Mouse (Mus musculus): Measurements from ENCODE around the gene Aldh3b2.

The Aldh3b2 gene

GRCm38 (mm10) chr19:3990804-3991203 lies 18.7 kb downstream of the Aldh3b2 start:
- no peak for DNase-seq

DNA sequence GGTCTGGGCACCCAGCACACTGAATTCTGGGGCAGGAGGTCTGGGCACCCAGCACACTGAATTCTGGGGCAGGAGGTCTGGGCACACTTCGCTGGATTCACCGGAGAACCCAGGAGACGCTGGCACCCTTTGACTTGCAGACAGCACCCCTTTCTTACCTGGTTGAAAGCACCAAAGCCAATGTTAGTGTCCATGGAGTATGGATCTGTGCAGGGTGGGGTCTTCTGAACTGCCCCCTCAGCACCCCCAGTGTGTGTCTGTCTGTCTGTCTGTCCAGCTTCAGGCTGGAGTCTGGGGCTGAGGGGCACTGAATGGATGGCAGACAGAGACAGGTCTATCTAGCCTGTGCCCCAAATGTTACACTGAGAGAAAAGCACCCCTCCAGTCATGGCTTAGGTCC lies 19.4 kb downstream of the Aldh3b2 start:
- no peak for DNase-seq

GRCm38 (mm10) chr19:3991966-3992365 lies 19.8 kb downstream of the Aldh3b2 start:
- no peak for DNase-seq

DNA sequence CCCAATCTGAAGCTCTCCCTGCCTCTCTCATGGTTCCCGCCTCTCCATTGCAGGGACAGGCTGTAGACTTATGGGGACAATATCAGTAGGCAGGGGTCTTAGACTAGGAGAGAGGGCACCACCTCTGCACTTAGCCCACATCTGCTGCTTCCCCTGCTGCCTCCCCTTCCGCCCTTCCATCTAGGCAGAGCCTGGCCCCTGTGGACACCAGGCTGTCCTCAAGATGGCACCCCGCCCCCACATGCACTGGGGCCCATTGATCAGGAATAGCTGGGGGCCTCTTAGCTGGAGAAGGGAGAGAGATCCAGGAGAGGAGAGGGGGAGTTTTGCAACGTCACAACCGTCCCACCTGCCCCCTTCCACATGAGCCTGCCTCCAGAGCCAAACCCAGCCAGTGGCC lies 20.3 kb downstream of the Aldh3b2 start, which contains the start of gene Tbx10:
TSS of gene Tbx10 (plus strand) at position 337 of the 400 bp plus-strand sequence.
- DNase-seq: no peak

- no peak for DNase-seq
These were observed 22.8 kb downstream of the Aldh3b2 start for GRCm38 (mm10) chr19:3994932-3995331.

- no peak for DNase-seq
These were observed 23.4 kb downstream of the Aldh3b2 start for GRCm38 (mm10) chr19:3995505-3995904.

DNA sequence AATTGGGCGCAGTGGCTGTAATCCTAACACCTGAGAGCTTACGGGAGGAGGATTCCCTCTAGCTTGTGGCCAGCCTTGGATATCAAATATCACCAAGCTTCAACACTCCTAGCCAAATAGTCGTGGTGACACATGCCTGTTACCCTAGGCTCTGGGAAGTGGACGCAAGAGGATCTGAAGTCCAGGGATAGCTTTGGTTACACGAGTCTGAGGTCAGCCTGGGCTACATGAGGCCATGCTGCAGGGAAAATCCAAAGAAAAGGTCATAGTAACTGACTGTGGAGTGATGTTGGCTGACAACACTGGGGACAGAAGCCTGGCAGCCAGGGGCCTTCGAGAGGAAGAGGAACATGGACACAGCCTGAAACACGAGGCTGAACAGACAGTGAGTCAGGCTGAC lies 24.0 kb downstream of the Aldh3b2 start:
- no peak for DNase-seq

- DNase-seq: no peak
These were observed 24.6 kb downstream of the Aldh3b2 start for GRCm38 (mm10) chr19:3996747-3997146.

DNA sequence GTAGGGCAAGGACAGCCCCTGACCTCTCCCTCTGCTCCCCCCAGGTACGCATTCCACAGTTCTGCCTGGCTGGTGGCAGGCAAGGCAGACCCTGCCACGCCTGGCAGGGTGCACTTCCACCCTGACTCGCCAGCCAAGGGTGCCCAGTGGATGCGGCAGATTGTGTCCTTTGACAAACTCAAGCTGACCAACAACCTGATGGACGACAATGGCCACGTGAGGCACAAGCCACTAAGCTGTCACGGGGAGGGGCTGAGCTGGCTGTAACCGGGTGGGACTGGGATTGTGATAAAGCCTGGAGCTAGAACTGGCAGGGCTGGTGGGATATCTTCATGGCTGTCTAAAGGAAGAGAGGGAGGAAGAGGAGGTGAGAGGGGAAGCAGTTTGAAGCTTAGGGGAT lies 25.1 kb downstream of the Aldh3b2 start:
- no peak for DNase-seq

DNA sequence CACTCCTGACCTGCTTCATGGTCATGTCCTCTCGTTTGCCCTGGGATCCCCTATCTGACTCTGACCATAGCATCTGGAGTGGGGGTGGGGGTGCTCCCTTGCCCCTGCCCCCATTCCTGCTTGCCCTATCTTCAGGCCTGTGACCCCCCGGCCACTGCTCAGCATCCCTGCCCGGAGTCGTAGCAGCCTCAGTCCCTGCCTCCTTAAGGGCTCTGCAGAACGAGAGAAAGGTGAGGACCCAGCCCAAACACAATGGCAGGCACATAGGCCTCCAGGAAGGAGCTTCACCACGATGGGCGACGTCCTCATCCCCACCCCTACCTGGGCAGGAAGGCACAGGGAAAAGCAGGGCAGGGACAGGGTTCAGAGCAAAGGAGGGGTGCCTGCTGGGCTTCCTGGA lies 26.2 kb downstream of the Aldh3b2 start:
- DNase-seq: peak; percentile 35

- peak; percentile 54 for DNase-seq
These were observed 27.1 kb downstream of the Aldh3b2 start for GRCm38 (mm10) chr19:3999121-3999730.

GRCm38 (mm10) chr19:4000119-4000900 lies 28.2 kb downstream of the Aldh3b2 start, which contains the start of the genes Nudt8 and Gm49405:
Nudt8 (plus strand) TSS chr19:4000580.
Gm49405 (plus strand) TSS chr19:4000626.
- peak; percentile 99 for DNase-seq

DNA sequence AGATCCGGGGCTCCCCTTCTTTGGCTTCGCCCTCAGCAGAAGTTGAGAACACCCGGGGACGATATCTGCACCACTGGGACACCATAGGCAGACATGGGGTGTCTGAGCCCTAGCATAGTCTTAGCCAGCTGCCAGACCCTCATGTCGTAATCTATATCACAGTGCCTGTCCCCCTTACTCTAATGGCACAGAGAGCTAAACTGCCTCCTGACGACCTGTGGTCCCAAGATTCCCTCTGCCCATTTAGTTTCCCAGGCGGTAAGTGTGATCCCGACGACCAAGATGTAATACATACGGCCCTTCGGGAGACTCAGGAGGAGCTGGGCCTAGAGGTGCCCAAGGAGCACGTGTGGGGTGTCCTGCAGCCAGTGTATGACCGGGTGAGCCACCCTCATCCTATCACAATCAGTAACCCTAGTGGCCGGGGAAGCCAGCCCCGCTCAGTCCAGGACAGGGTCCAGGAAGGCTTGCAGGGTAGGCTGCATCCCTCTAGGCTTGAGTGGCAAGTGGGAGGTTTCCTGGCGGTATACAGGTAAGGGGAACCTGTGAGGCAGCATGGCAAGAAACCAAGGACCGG lies 28.9 kb downstream of the Aldh3b2 start:
- DNase-seq: peak; percentile 56

- DNase-seq: no peak
These were observed 29.6 kb downstream of the Aldh3b2 start for GRCm38 (mm10) chr19:4001752-4002151.

DNA sequence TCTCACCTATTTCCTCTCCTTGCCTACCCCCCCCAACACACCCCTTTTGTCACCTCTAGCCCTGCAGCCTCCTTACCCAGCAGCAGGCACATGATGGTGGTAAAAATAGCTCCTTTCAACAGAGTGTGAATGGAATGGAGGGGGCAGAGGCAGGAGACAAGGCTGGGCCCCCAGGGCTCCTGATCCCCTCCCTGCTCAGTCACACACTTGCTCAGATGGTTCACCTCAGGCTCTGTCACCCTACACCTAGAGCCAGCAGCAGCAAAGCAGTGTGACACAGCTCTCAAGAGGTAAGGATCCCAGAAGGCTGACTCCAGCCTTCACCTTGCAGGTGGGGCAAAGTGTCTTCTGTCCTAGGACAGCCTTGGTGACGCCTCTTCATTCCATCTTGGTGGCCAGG lies 31.0 kb downstream of the Aldh3b2 start, which contains the start of gene Doc2g:
TSS of gene Doc2g (plus strand) at position 202 of the 400 bp plus-strand sequence.
- no peak for DNase-seq

GRCm38 (mm10) chr19:4003641-4004040 lies 31.5 kb downstream of the Aldh3b2 start:
- DNase-seq: no peak

GRCm38 (mm10) chr19:4004331-4004730 lies 32.2 kb downstream of the Aldh3b2 start:
- DNase-seq: peak; percentile 36

GRCm38 (mm10) chr19:4005091-4005490 lies 33.0 kb downstream of the Aldh3b2 start:
- no peak for DNase-seq

- no peak for DNase-seq
These were observed 33.8 kb downstream of the Aldh3b2 start for GRCm38 (mm10) chr19:4005971-4006370.

DNA sequence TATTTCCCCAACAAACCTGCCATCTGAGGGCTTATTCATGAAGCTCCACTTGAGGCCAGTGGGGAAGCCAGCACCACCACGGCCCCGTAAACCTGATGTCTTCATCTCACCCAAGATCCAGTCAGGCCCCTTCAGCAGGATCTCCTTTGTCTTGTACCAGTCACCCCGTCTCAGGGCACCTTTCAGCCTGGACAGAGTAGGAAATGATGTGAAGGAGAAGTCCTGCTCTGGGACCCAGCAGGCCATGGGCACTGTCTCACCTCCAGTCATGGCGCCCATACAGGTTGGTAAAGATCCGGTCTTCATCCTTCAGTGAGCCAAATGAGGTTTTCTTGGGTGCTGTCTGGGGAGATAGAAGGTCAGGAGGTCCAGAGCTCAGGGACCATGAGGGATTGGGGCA lies 39.0 kb downstream of the Aldh3b2 start:
- peak; percentile 30 for DNase-seq

DNA sequence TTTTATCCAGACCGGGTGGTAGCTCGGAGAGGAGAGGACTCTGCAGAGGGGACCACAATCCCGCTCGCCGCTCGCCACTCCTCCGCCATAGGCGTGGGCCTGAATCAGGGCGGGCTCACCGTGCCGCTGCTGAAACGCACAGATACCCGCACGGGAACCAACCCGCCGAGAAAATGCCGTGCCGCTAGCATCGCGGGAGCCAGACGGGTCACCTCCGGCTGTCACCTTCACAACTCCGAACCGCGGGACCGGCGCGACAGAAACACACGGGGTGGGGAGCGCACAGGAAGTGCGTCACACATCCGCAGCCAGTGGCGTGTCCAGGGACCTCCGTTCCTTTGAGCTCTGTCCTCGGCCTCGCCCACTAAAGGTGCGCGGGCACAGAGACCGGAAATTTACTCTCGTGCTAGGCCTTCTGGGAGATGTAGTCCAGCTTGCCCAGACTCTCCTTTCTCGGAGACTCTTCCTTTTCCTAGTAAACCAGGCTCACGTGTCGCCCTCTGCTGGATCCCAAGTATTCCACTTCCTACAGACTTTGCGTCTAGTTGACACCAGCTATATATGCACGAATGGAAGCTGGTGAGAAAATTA lies 40.4 kb downstream of the Aldh3b2 start, which contains the start of gene Ndufv1:
TSS of gene Ndufv1 (minus strand) at position 375 of the 591 bp plus-strand sequence.
- peak; percentile 99 for DNase-seq

- DNase-seq: no peak
These were observed 40.9 kb downstream of the Aldh3b2 start for GRCm38 (mm10) chr19:4013066-4013465.

DNA sequence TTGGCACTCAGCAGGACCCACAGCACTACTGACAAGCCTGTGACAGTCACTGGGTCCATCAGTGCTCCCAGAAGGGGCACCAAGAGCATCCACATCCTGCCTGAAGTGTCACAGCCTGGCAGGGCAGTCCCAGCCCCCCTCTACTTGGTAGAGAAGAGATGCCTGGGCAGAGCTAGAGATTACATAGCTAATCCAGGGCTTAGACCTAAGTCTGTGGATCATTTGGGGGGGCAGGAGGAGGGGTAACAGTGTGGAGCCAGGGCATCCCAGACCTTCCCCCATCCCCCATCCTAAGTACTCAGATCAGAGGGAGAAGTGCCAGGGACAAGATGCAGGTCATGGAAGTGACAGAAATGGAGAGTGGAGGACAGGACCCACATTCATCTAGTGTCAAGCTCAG lies 42.7 kb downstream of the Aldh3b2 start:
- DNase-seq: peak; percentile 39

Measured in cerebellum, adult 9-10 months (tissue).